26 mouse cellular contexts compared by ENCODE assay signal in genomic region chr5:144849932-144850331, GRCm38 (mm10).
DNase-seq lines count a peak whose midpoint lies in the region; ATAC-seq and TF ChIP-seq lines count a peak whose summit lies in the region.
"Had no signal": no experiment of that assay in that cellular context is flagged by ENCODE, and none has a peak within 500 bp of the region (broad histone marks: within the 10 kb centered on the region; RNA-seq: fewer than 3 reads in every experiment).

No protein-coding gene starts in this region.

- no peak for ATAC-seq in hindbrain, postnatal 0 days
- ATAC-seq: activated CD4-positive, CD25-positive, alpha-beta regulatory T cell, adult 4 months; forebrain, embryonic 14.5 days; forebrain, embryonic 16.5 days; Patski had no signal

- no peak for TF ChIP-seq CTCF in gastrocnemius, adult 2 months (IDR thresholded peaks at IDR 0.05)
- no peak for TF ChIP-seq CTCF in hindbrain, postnatal 0 days (IDR thresholded peaks at IDR 0.05; ENCODE audit: low read depth)

- no peak overlapping the region for H3K4me3 ChIP-seq in gastrocnemius, adult 2 months
- H3K4me3 ChIP-seq in hindbrain, postnatal 0 days (ENCODE audit: low read length), result no peak overlapping the region
- H3K4me3 ChIP-seq: embryonic facial prominence, embryonic 13.5 days; embryonic facial prominence, embryonic 15.5 days; erythroblast, embryonic 14.5 days; forebrain, embryonic 10.5 days; forebrain, embryonic 12.5 days had no signal

- 90% methylated on average over 10 of the region's 10 CpGs for WGBS in hindbrain, postnatal 0 days

- intact Hi-C loops in gastrocnemius, adult 2 months (cut with DNase I), result no loop called here
- intact Hi-C loops in gastrocnemius, postnatal 14 days (cut with DNase I; ENCODE audit: low total_unique reads), result no loop called here

- no peaks in the 10 kb centered on the region for H3K27me3 ChIP-seq in hindbrain, postnatal 0 days (ENCODE audit: insufficient read depth, low read length)
- H3K27me3 ChIP-seq: embryonic facial prominence, embryonic 13.5 days; embryonic facial prominence, embryonic 15.5 days; forebrain, embryonic 12.5 days; Patski had no signal

- H3K9me3 ChIP-seq in hindbrain, postnatal 0 days (ENCODE audit: low read length), result no peaks in the 10 kb centered on the region
- H3K9me3 ChIP-seq: embryonic facial prominence, embryonic 15.5 days; forebrain, embryonic 10.5 days; forebrain, embryonic 12.5 days had no signal

- no peak overlapping the region for H3K4me2 ChIP-seq in hindbrain, postnatal 0 days (ENCODE audit: low read depth, low read length)
- H3K4me2 ChIP-seq: embryonic facial prominence, embryonic 13.5 days; embryonic facial prominence, embryonic 15.5 days; forebrain, embryonic 12.5 days had no signal

- H3K27ac ChIP-seq in gastrocnemius, adult 2 months, result no peak overlapping the region
- no peak overlapping the region for H3K27ac ChIP-seq in hindbrain, postnatal 0 days
- H3K27ac ChIP-seq: embryonic facial prominence, embryonic 13.5 days; embryonic facial prominence, embryonic 15.5 days; forebrain, embryonic 10.5 days; forebrain, embryonic 12.5 days had no signal

- H3K4me1 ChIP-seq in hindbrain, postnatal 0 days (ENCODE audit: insufficient read depth, low read length), result no peaks in the 10 kb centered on the region
- H3K4me1 ChIP-seq: embryonic facial prominence, embryonic 13.5 days; embryonic facial prominence, embryonic 15.5 days; forebrain, embryonic 10.5 days; forebrain, embryonic 12.5 days had no signal

- no peak overlapping the region for H3K9ac ChIP-seq in hindbrain, postnatal 0 days (replicated peaks; ENCODE audit: low read length)
- H3K9ac ChIP-seq: embryonic facial prominence, embryonic 13.5 days; embryonic facial prominence, embryonic 15.5 days; forebrain, embryonic 12.5 days had no signal

- peak; percentile 51 for DNase-seq in gastrocnemius, adult 2 months
- DNase-seq in gastrocnemius, postnatal 14 days, result no peak
- DNase-seq in NIH3T3 (ENCODE audit: low read depth) (peak; percentile 44), adipocyte (ENCODE audit: low spot score) (peak; percentile 22)
- DNase-seq in skeletal muscle tissue, adult 2 months (ENCODE audit: low read depth, low spot score), result peak; percentile 42
- no peak for DNase-seq in spleen, postnatal 36 days (ENCODE audit: low spot score in 2 of 2)
- DNase-seq in hindbrain, postnatal 0 days (ENCODE audit: low spot score), result no peak
- DNase-seq: adrenal gland, adult 2 months; adrenal gland, postnatal 14 days; adrenal gland, postnatal 36 days; cerebellum, adult 11 months; cerebellum, adult 18-20 months; cerebellum, adult 8-10 months; cerebellum, adult 9-11 months; cerebellum, postnatal 14 days; cerebellum, postnatal 36 days; embryo, embryonic 11 days had no signal

- H3K36me3 ChIP-seq in hindbrain, postnatal 0 days (ENCODE audit: insufficient read depth, low read length), result peaks cover 93% of the 10 kb centered on the region

Comparison
In these comparisons a context has a peak if more than half of its experiments do, and no peak if none do; other contexts are left out.
1. DNase-seq: peak in gastrocnemius, adult 2 months (single experiment), NIH3T3 (single experiment), adipocyte (single experiment) and skeletal muscle tissue, adult 2 months (single experiment); none in gastrocnemius, postnatal 14 days (single experiment), spleen, postnatal 36 days (0 of 2) and hindbrain, postnatal 0 days (single experiment).